Comparison of ENCODE assay signal across 25 mouse cellular contexts in genomic region chr3:60310402-60310801, GRCm38 (mm10).
DNase-seq lines count a peak whose midpoint lies in the region; ATAC-seq and TF ChIP-seq lines count a peak whose summit lies in the region.
"Had no signal": no experiment of that assay in that cellular context is flagged by ENCODE, and none has a peak within 500 bp of the region (broad histone marks: within the 10 kb centered on the region; RNA-seq: fewer than 3 reads in every experiment).

No protein-coding gene starts in this region.

- TF ChIP-seq POLR2A in myocyte (IDR thresholded peaks at IDR 0.05; ENCODE audit: insufficient read length, low read depth) = no peak

- intact Hi-C loops in heart, postnatal 10 days (cut with DNase I) = no loop called here

- TF ChIP-seq CTCF in lung, embryonic 14.5 days (IDR thresholded peaks at IDR 0.05; ENCODE audit: low read depth) = no peak

- no peak; the same call in 1 of the 2 replicates for ATAC-seq in lung, embryonic 14.5 days (ENCODE audit: insufficient read depth)
- no peak for ATAC-seq in forebrain, embryonic 11.5 days (replicated peaks; ENCODE audit: low FRiP score)
- ATAC-seq: activated CD4-positive, CD25-positive, alpha-beta regulatory T cell, adult 4 months; CD4-positive, CD25-positive, alpha-beta regulatory T cell, adult 4 months; forebrain, postnatal 0 days; inflammation-experienced regulatory T-cells, adult 6 months had no signal

- no peak overlapping the region for H3ac ChIP-seq in myocyte (ENCODE audit: control insufficient read depth, insufficient read length)

- no peaks in the 10 kb centered on the region for H3K9me3 ChIP-seq in heart, embryonic 10.5 days
- H3K9me3 ChIP-seq in lung, embryonic 14.5 days (ENCODE audit: low read depth, low read length) = no peaks in the 10 kb centered on the region
- H3K9me3 ChIP-seq in forebrain, embryonic 11.5 days (ENCODE audit: control insufficient read depth, low read length) = no peaks in the 10 kb centered on the region
- H3K9me3 ChIP-seq: limb, embryonic 10.5 days; liver, embryonic 15.5 days; neural tube, embryonic 15.5 days had no signal

- no peaks in the 10 kb centered on the region; the same call in 1 of the 2 replicates for H3K4me1 ChIP-seq in heart, embryonic 10.5 days
- 0 out of 2 replicates have a peak, but pooled peaks cover 3% of the 10 kb centered on the region for H3K4me1 ChIP-seq in lung, embryonic 14.5 days (ENCODE audit: insufficient read depth)
- H3K4me1 ChIP-seq in forebrain, embryonic 11.5 days (replicated peaks; ENCODE audit: control insufficient read depth, insufficient read depth, low read length) = no peaks in the 10 kb centered on the region
- H3K4me1 ChIP-seq: limb, embryonic 10.5 days; liver, embryonic 15.5 days had no signal

- H3K79me2 ChIP-seq in myocyte (ENCODE audit: control insufficient read depth, insufficient read depth) = no peaks in the 10 kb centered on the region

- no peaks in the 10 kb centered on the region for H3K27me3 ChIP-seq in heart, embryonic 10.5 days (ENCODE audit: insufficient read depth, poor library complexity, severe bottlenecking)
- H3K27me3 ChIP-seq in lung, embryonic 14.5 days (ENCODE audit: insufficient read depth, low read length) = no peaks in the 10 kb centered on the region
- no peaks in the 10 kb centered on the region for H3K27me3 ChIP-seq in myocyte (ENCODE audit: control insufficient read depth, insufficient read depth, insufficient read length)
- no peaks in the 10 kb centered on the region for H3K27me3 ChIP-seq in forebrain, embryonic 11.5 days (ENCODE audit: control insufficient read depth, insufficient read depth, low read length)
- H3K27me3 ChIP-seq: liver, embryonic 15.5 days; neural tube, embryonic 15.5 days had no signal

- no peak for DNase-seq in heart, embryonic 10.5 days (ENCODE audit: low spot score)
- no peak for DNase-seq in heart, postnatal 10 days
- DNase-seq in lung, embryonic 14.5 days = peak; percentile 2
- no peak for DNase-seq in lung, postnatal 14 days
- peak; percentile 23 for DNase-seq in NIH3T3 (ENCODE audit: low read depth)
- no peak for DNase-seq in adrenal gland, adult 8-10 months
- DNase-seq in forebrain, embryonic 11.5 days (ENCODE audit: low spot score) = no peak
- DNase-seq: adrenal gland, postnatal 10 days; cerebellum, adult 2 months; forebrain, postnatal 0 days; gastrocnemius, postnatal 14 days; heart, adult 18-20 months; heart, postnatal 4 days; kidney, adult 9 months; kidney, postnatal 14 days; liver had no signal

- H3K9ac ChIP-seq in lung, embryonic 14.5 days = no peak overlapping the region
- no peak overlapping the region for H3K9ac ChIP-seq in forebrain, embryonic 11.5 days (ENCODE audit: low read length)
- H3K9ac ChIP-seq: forebrain, postnatal 0 days; hindbrain, embryonic 14.5 days; liver, embryonic 15.5 days; neural tube, embryonic 15.5 days had no signal

- peak overlapping the region; percentile 62; the same call in 1 of the 2 replicates for H3K27ac ChIP-seq in heart, embryonic 10.5 days
- no peak overlapping the region for H3K27ac ChIP-seq in lung, embryonic 14.5 days (ENCODE audit: low read depth)
- H3K27ac ChIP-seq in forebrain, embryonic 11.5 days (ENCODE audit: low read depth, low read length) = no peak overlapping the region
- H3K27ac ChIP-seq: hindbrain, embryonic 14.5 days; limb, embryonic 10.5 days; liver, embryonic 15.5 days; neural tube, embryonic 15.5 days had no signal

- 75% methylated on average over 3 of the region's 3 CpGs for WGBS in heart, embryonic 10.5 days
- 75% methylated on average over 3 of the region's 3 CpGs for WGBS in lung, embryonic 14.5 days
- 84% methylated on average over 3 of the region's 3 CpGs for WGBS in forebrain, embryonic 11.5 days

- H3K4me3 ChIP-seq in heart, embryonic 10.5 days = no peak overlapping the region
- H3K4me3 ChIP-seq in lung, embryonic 14.5 days (ENCODE audit: low read depth, low read length) = no peak overlapping the region
- H3K4me3 ChIP-seq in myocyte = no peak overlapping the region
- no peak overlapping the region for H3K4me3 ChIP-seq in forebrain, embryonic 11.5 days (ENCODE audit: low read depth, low read length)
- H3K4me3 ChIP-seq: limb, embryonic 10.5 days; liver, embryonic 15.5 days; neural tube, embryonic 15.5 days had no signal

- H3K4me2 ChIP-seq in lung, embryonic 14.5 days = no peak overlapping the region
- H3K4me2 ChIP-seq in myocyte (ENCODE audit: low read depth) = no peak overlapping the region
- no peak overlapping the region for H3K4me2 ChIP-seq in forebrain, embryonic 11.5 days (ENCODE audit: low read depth, low read length, severe bottlenecking)
- H3K4me2 ChIP-seq: hindbrain, embryonic 14.5 days; liver, embryonic 15.5 days; midbrain, embryonic 11.5 days; neural tube, embryonic 15.5 days had no signal

- H3K36me3 ChIP-seq in heart, embryonic 10.5 days = no peaks in the 10 kb centered on the region
- no peaks in the 10 kb centered on the region for H3K36me3 ChIP-seq in lung, embryonic 14.5 days (ENCODE audit: insufficient read depth)
- no peaks in the 10 kb centered on the region for H3K36me3 ChIP-seq in myocyte (ENCODE audit: control insufficient read depth, insufficient read depth)
- H3K36me3 ChIP-seq in forebrain, embryonic 11.5 days (ENCODE audit: control insufficient read depth, insufficient read depth, low read length) = no peaks in the 10 kb centered on the region
- H3K36me3 ChIP-seq: limb, embryonic 10.5 days; liver, embryonic 15.5 days; neural tube, embryonic 15.5 days had no signal

TF ChIP-seq in myocyte, 11 proteins besides CTCF, POLR2A, EP300 and RAD21:
- TF ChIP-seq SRF (IDR thresholded peaks at IDR 0.05; ENCODE audit: control insufficient read depth, insufficient read length, low read depth) = peak; percentile 62
- TF ChIP-seq MAX (IDR thresholded peaks at IDR 0.05; ENCODE audit: low read depth) = no peak
- TF ChIP-seq CEBPB (IDR thresholded peaks at IDR 0.05; ENCODE audit: insufficient read depth, poor library complexity, severe bottlenecking) = no peak

Comparison
In these comparisons a context has a peak if more than half of its experiments do, and no peak if none do; other contexts are left out.
1. DNase-seq: peak in lung, embryonic 14.5 days (single experiment) and NIH3T3 (single experiment); none in heart, embryonic 10.5 days (single experiment), heart, postnatal 10 days (0 of 2), lung, postnatal 14 days (single experiment), adrenal gland, adult 8-10 months (single experiment) and forebrain, embryonic 11.5 days (single experiment).